In the genomic region with DNA sequence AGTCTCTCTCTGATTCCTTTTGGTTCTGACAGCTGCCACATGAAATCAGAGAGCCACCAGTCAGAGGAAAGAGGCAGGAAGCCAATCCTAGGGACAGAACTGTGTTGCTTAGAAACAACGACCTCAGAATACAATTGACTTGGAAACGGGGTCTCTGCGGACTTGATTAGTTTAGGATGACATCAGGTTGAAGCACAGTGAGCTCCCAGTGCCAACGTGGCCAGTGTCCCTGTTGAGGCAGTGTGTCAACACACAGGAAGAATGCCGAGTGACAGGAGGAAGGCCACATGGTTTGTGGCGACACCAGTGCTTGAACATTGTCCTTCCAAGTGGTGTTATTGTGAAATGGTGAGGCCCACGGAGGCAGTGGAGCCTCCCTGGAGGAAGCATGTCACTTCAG, we compare ENCODE assay signal across 13 mouse cellular contexts. TPM values are rescaled to one million over a fixed set of nuclear protein-coding genes. Genes with fewer than 3 reads are reported as not detected.
A peak's percentile ranks its signal among the peaks of the same experiment; 100 is the strongest.
DNase-seq lines count a peak whose midpoint lies in the region; ATAC-seq and TF ChIP-seq lines count a peak whose summit lies in the region.
"Had no signal": no experiment of that assay in that cellular context is flagged by ENCODE, and none has a peak within 500 bp of the region (broad histone marks: within the 10 kb centered on the region; RNA-seq: fewer than 3 reads in every experiment).

No protein-coding gene starts in this region.

- no peak overlapping the region for H3K9ac ChIP-seq in forebrain, embryonic 14.5 days (ENCODE audit: low read length)
- H3K9ac ChIP-seq in forebrain, embryonic 12.5 days: no peak overlapping the region
- H3K9ac ChIP-seq in midbrain, embryonic 13.5 days (replicated peaks): no peak overlapping the region
- H3K9ac ChIP-seq in midbrain, embryonic 11.5 days (ENCODE audit: low read length): no peak overlapping the region
- H3K9ac ChIP-seq in hindbrain, postnatal 0 days (replicated peaks; ENCODE audit: low read length): no peak overlapping the region
- H3K9ac ChIP-seq: embryonic facial prominence, embryonic 13.5 days had no signal

- H3K27me3 ChIP-seq in forebrain, embryonic 14.5 days (replicated peaks; ENCODE audit: control insufficient read depth, insufficient read depth, low read length): no peaks in the 10 kb centered on the region
- H3K27me3 ChIP-seq in forebrain, embryonic 12.5 days: no peaks in the 10 kb centered on the region
- no peaks in the 10 kb centered on the region for H3K27me3 ChIP-seq in midbrain, embryonic 13.5 days
- no peaks in the 10 kb centered on the region for H3K27me3 ChIP-seq in midbrain, embryonic 11.5 days (ENCODE audit: control insufficient read depth, insufficient read depth, low read length)
- no peaks in the 10 kb centered on the region for H3K27me3 ChIP-seq in hindbrain, postnatal 0 days (ENCODE audit: insufficient read depth, low read length)
- H3K27me3 ChIP-seq: embryonic facial prominence, embryonic 13.5 days had no signal

- H3K36me3 ChIP-seq in forebrain, embryonic 14.5 days (ENCODE audit: control insufficient read depth, insufficient read depth, low read length): no peaks in the 10 kb centered on the region
- no peaks in the 10 kb centered on the region for H3K36me3 ChIP-seq in forebrain, embryonic 12.5 days (replicated peaks)
- no peaks in the 10 kb centered on the region for H3K36me3 ChIP-seq in midbrain, embryonic 13.5 days
- no peaks in the 10 kb centered on the region for H3K36me3 ChIP-seq in midbrain, embryonic 11.5 days (ENCODE audit: control insufficient read depth, insufficient read depth, low read length)
- H3K36me3 ChIP-seq in hindbrain, postnatal 0 days (ENCODE audit: insufficient read depth, low read length): no peaks in the 10 kb centered on the region
- H3K36me3 ChIP-seq: embryonic facial prominence, embryonic 13.5 days had no signal

- no peak for TF ChIP-seq CTCF in hindbrain, postnatal 0 days (IDR thresholded peaks at IDR 0.05; ENCODE audit: low read depth)

- H3K4me2 ChIP-seq in forebrain, embryonic 14.5 days (ENCODE audit: low read length): no peak overlapping the region
- no peak overlapping the region for H3K4me2 ChIP-seq in forebrain, embryonic 12.5 days
- no peak overlapping the region for H3K4me2 ChIP-seq in midbrain, embryonic 13.5 days (replicated peaks)
- H3K4me2 ChIP-seq in midbrain, embryonic 11.5 days: no peak overlapping the region
- no peak overlapping the region for H3K4me2 ChIP-seq in hindbrain, postnatal 0 days (ENCODE audit: low read depth, low read length)
- H3K4me2 ChIP-seq: embryonic facial prominence, embryonic 13.5 days had no signal

- no peak for ATAC-seq in forebrain, embryonic 14.5 days
- no peak for ATAC-seq in forebrain, embryonic 12.5 days (ENCODE audit: low FRiP score)
- peak; percentile 83; the same call in 1 of the 2 replicates for ATAC-seq in midbrain, embryonic 13.5 days
- ATAC-seq in midbrain, embryonic 11.5 days (ENCODE audit: low FRiP score): no peak
- peak; percentile 89 for ATAC-seq in hindbrain, postnatal 0 days
- no peak for ATAC-seq in erythroid progenitor cell, adult 5-6 weeks (replicated peaks; ENCODE audit: low FRiP score, poor library complexity, severe bottlenecking)
- no peak for ATAC-seq in erythroblast, adult 5-6 weeks (replicated peaks; ENCODE audit: low FRiP score, poor library complexity, severe bottlenecking)
- ATAC-seq: CD4-positive, CD25-positive, alpha-beta regulatory T cell, adult 4 months had no signal

- WGBS in forebrain, embryonic 14.5 days: 43% methylated on average over 7 of the region's 7 CpGs
- whole genome bisulfite sequencing in forebrain, embryonic 12.5 days: 36% methylated on average over 7 of the region's 7 CpGs
- WGBS in midbrain, embryonic 13.5 days: 28% methylated on average over 7 of the region's 7 CpGs
- 41% methylated on average over 7 of the region's 7 CpGs for WGBS in midbrain, embryonic 11.5 days
- WGBS in hindbrain, postnatal 0 days: 16% methylated on average over 7 of the region's 7 CpGs

- H3K9me3 ChIP-seq in forebrain, embryonic 14.5 days (replicated peaks; ENCODE audit: control insufficient read depth, low read length): no peaks in the 10 kb centered on the region
- no peaks in the 10 kb centered on the region for H3K9me3 ChIP-seq in forebrain, embryonic 12.5 days
- no peaks in the 10 kb centered on the region for H3K9me3 ChIP-seq in midbrain, embryonic 13.5 days
- no peaks in the 10 kb centered on the region for H3K9me3 ChIP-seq in midbrain, embryonic 11.5 days (ENCODE audit: control insufficient read depth, low read length)
- H3K9me3 ChIP-seq in hindbrain, postnatal 0 days (ENCODE audit: low read length): no peaks in the 10 kb centered on the region
- H3K9me3 ChIP-seq: embryonic facial prominence, embryonic 13.5 days had no signal

- DNase-seq in forebrain, embryonic 14.5 days (ENCODE audit: low spot score): peak; percentile 46
- no peak for DNase-seq in midbrain, embryonic 11.5 days (ENCODE audit: low spot score, missing footprints)
- peak; percentile 80 for DNase-seq in hindbrain, postnatal 0 days (ENCODE audit: low spot score)
- peak; percentile 16 for DNase-seq in retina, postnatal 7 days (ENCODE audit: low read depth, low spot score)

- no peak overlapping the region for H3K4me3 ChIP-seq in forebrain, embryonic 14.5 days (ENCODE audit: low read depth, low read length)
- no peak overlapping the region for H3K4me3 ChIP-seq in forebrain, embryonic 12.5 days (replicated peaks)
- H3K4me3 ChIP-seq in midbrain, embryonic 13.5 days (replicated peaks): no peak overlapping the region
- no peak overlapping the region for H3K4me3 ChIP-seq in midbrain, embryonic 11.5 days (ENCODE audit: low read depth, low read length)
- H3K4me3 ChIP-seq in hindbrain, postnatal 0 days (ENCODE audit: low read length): no peak overlapping the region
- H3K4me3 ChIP-seq: embryonic facial prominence, embryonic 13.5 days had no signal

- no peak overlapping the region for H3K27ac ChIP-seq in forebrain, embryonic 14.5 days (ENCODE audit: low read depth, low read length)
- no peak overlapping the region for H3K27ac ChIP-seq in forebrain, embryonic 12.5 days
- H3K27ac ChIP-seq in midbrain, embryonic 13.5 days: peak overlapping the region; percentile 60
- H3K27ac ChIP-seq in midbrain, embryonic 11.5 days (ENCODE audit: low read depth, low read length): no peak overlapping the region
- H3K27ac ChIP-seq in hindbrain, postnatal 0 days: peak overlapping the region; percentile 29; the same call in 1 of the 2 replicates
- H3K27ac ChIP-seq: embryonic facial prominence, embryonic 13.5 days had no signal

- H3K4me1 ChIP-seq in forebrain, embryonic 14.5 days (ENCODE audit: control insufficient read depth, insufficient read depth, low read length): peaks cover 6% of the 10 kb centered on the region; the same call in 1 of the 2 replicates
- peaks cover 10% of the 10 kb centered on the region; the same call in 1 of the 2 replicates for H3K4me1 ChIP-seq in forebrain, embryonic 12.5 days
- H3K4me1 ChIP-seq in midbrain, embryonic 13.5 days (replicated peaks): peaks cover 21% of the 10 kb centered on the region
- H3K4me1 ChIP-seq in midbrain, embryonic 11.5 days (ENCODE audit: control insufficient read depth, insufficient read depth, low read length): 0 out of 2 replicates have a peak, but pooled peaks cover 3% of the 10 kb centered on the region
- H3K4me1 ChIP-seq in hindbrain, postnatal 0 days (ENCODE audit: insufficient read depth, low read length): peaks cover 20% of the 10 kb centered on the region

RNA-seq across cellular contexts. Expression of gene 1700019N19Rik, which starts 10.3 kb away (rescaled TPM):
- not detected in 2 replicates for polyA plus RNA-seq in forebrain, embryonic 14.5 days (2014; fragmentation: Nextera tagmentation; extraction: Ambion mirVana)
- polyA plus RNA-seq in forebrain, embryonic 12.5 days (2016; fragmentation: Nextera tagmentation; extraction: Ambion mirVana): not detected in 2 replicates
- polyA plus RNA-seq in midbrain, embryonic 13.5 days (2015; fragmentation: Nextera tagmentation; extraction: Ambion mirVana): not detected in 2 replicates
- not detected in 2 replicates for polyA plus RNA-seq in midbrain, embryonic 11.5 days (2014; fragmentation: Nextera tagmentation; extraction: Ambion mirVana)
- not detected in 2 replicates for total RNA-seq in hindbrain, postnatal 0 days (2014; rRNA removed)
- not detected in 2 replicates for polyA plus RNA-seq in hindbrain, postnatal 0 days (2015; fragmentation: Nextera tagmentation; extraction: Ambion mirVana)
- total RNA-seq in erythroid progenitor cell, adult 5-6 weeks (2015; ENCODE audit: low replicate concordance): not detected in 2 replicates
- total RNA-seq in erythroid progenitor cell, adult 5-6 weeks (2017; ENCODE audit: low replicate concordance): not detected in 2 replicates
- total RNA-seq in erythroblast, adult 5-6 weeks (2015; ENCODE audit: low replicate concordance): not detected in 2 replicates
- total RNA-seq in erythroblast, adult 5-6 weeks (2017; ENCODE audit: low replicate concordance): not detected in 2 replicates
- total RNA-seq: gastrocnemius, adult 8-10 months; heart, postnatal 25 days had no signal
- polyA plus RNA-seq: CD4-positive, CD25-positive, alpha-beta regulatory T cell, adult 4 months; embryonic facial prominence, embryonic 13.5 days had no signal

RNA-seq across cellular contexts. Expression of gene Pnliprp2, which starts 24.4 kb away (rescaled TPM):
- polyA plus RNA-seq in forebrain, embryonic 14.5 days (2014; fragmentation: Nextera tagmentation; extraction: Ambion mirVana): 0.22 and 0.63 TPM in 2 replicates
- polyA plus RNA-seq in forebrain, embryonic 12.5 days (2016; fragmentation: Nextera tagmentation; extraction: Ambion mirVana): not detected in 2 replicates
- 0.09 TPM in 1 of 2 replicates, not detected in the other for polyA plus RNA-seq in midbrain, embryonic 13.5 days (2015; fragmentation: Nextera tagmentation; extraction: Ambion mirVana)
- not detected in 2 replicates for polyA plus RNA-seq in midbrain, embryonic 11.5 days (2014; fragmentation: Nextera tagmentation; extraction: Ambion mirVana)
- total RNA-seq in hindbrain, postnatal 0 days (2014; rRNA removed): not detected in 2 replicates
- not detected in 2 replicates for polyA plus RNA-seq in hindbrain, postnatal 0 days (2015; fragmentation: Nextera tagmentation; extraction: Ambion mirVana)
- total RNA-seq in erythroid progenitor cell, adult 5-6 weeks (2015; ENCODE audit: low replicate concordance): not detected in 2 replicates
- not detected in 2 replicates for total RNA-seq in erythroid progenitor cell, adult 5-6 weeks (2017; ENCODE audit: low replicate concordance)
- not detected in 2 replicates for total RNA-seq in erythroblast, adult 5-6 weeks (2015; ENCODE audit: low replicate concordance)
- total RNA-seq in erythroblast, adult 5-6 weeks (2017; ENCODE audit: low replicate concordance): not detected in 2 replicates
- total RNA-seq: gastrocnemius, adult 8-10 months; heart, postnatal 25 days had no signal
- polyA plus RNA-seq: CD4-positive, CD25-positive, alpha-beta regulatory T cell, adult 4 months; embryonic facial prominence, embryonic 13.5 days had no signal

RNA-seq across cellular contexts. Expression of gene Pnliprp1, which starts 55.3 kb away (rescaled TPM):
- 0.67 and 0.69 TPM in 2 replicates for polyA plus RNA-seq in forebrain, embryonic 14.5 days (2014; fragmentation: Nextera tagmentation; extraction: Ambion mirVana)
- polyA plus RNA-seq in forebrain, embryonic 12.5 days (2016; fragmentation: Nextera tagmentation; extraction: Ambion mirVana): not detected in 2 replicates
- 3.1 and 5.5 TPM in 2 replicates for polyA plus RNA-seq in midbrain, embryonic 13.5 days (2015; fragmentation: Nextera tagmentation; extraction: Ambion mirVana)
- polyA plus RNA-seq in midbrain, embryonic 11.5 days (2014; fragmentation: Nextera tagmentation; extraction: Ambion mirVana): 0.48 TPM in 1 of 2 replicates, not detected in the other
- not detected in 2 replicates for total RNA-seq in hindbrain, postnatal 0 days (2014; rRNA removed)
- polyA plus RNA-seq in hindbrain, postnatal 0 days (2015; fragmentation: Nextera tagmentation; extraction: Ambion mirVana): not detected in 2 replicates
- not detected in 2 replicates for total RNA-seq in erythroid progenitor cell, adult 5-6 weeks (2015; ENCODE audit: low replicate concordance)
- not detected in 2 replicates for total RNA-seq in erythroid progenitor cell, adult 5-6 weeks (2017; ENCODE audit: low replicate concordance)
- not detected in 2 replicates for total RNA-seq in erythroblast, adult 5-6 weeks (2015; ENCODE audit: low replicate concordance)
- not detected in 2 replicates for total RNA-seq in erythroblast, adult 5-6 weeks (2017; ENCODE audit: low replicate concordance)
- total RNA-seq: gastrocnemius, adult 8-10 months; heart, postnatal 25 days; layer of hippocampus, adult 18-20 months had no signal
- polyA plus RNA-seq: CD4-positive, CD25-positive, alpha-beta regulatory T cell, adult 4 months; embryonic facial prominence, embryonic 13.5 days had no signal

Comparison
In these comparisons a context has a peak if more than half of its experiments do, and no peak if none do; other contexts are left out.
1. ATAC-seq: peak in midbrain, embryonic 13.5 days (single experiment) and hindbrain, postnatal 0 days (single experiment); none in forebrain, embryonic 14.5 days (single experiment), forebrain, embryonic 12.5 days (single experiment), midbrain, embryonic 11.5 days (single experiment), erythroid progenitor cell, adult 5-6 weeks (single experiment) and erythroblast, adult 5-6 weeks (single experiment).
2. H3K27ac ChIP-seq: peak in midbrain, embryonic 13.5 days (single experiment) and hindbrain, postnatal 0 days (single experiment); none in forebrain, embryonic 14.5 days (single experiment), forebrain, embryonic 12.5 days (single experiment) and midbrain, embryonic 11.5 days (single experiment).